Mouse (Mus musculus) CH12.LX (cell line): ENCODE results near the gene Tex14.
A peak's percentile ranks its signal among the peaks of the same experiment; 100 is the strongest.

Source experiments
- CTCF ChIP-seq, 2 experiments: IDR thresholded peaks in 1 of 2; conservative IDR thresholded peaks in 1 of 2; 2 replicates each; pipeline ENCODE4 v1.5.1; 2011 to 2012; ENCODE audit warnings: low read depth in 2 of 2, low read length in 2 of 2, improper control_type of control experiment in 1 of 2, inconsistent platforms in 1 of 2, mild to moderate bottlenecking in 1 of 2, moderate library complexity in 1 of 2
- ELF1 ChIP-seq: IDR thresholded peaks from 2 replicates; pipeline ENCODE4 v1.6.1; 2014; ENCODE audit warnings: low read depth, mild to moderate bottlenecking, inconsistent platforms, low read length, improper control_type of control experiment
- SIN3A ChIP-seq: IDR thresholded peaks from 2 replicates; pipeline ENCODE4 v1.6.1; 2012; ENCODE audit warnings: low read length, improper control_type of control experiment, inconsistent platforms
- USF1 ChIP-seq: IDR thresholded peaks from 2 replicates; pipeline ENCODE4 v1.6.1; 2014; ENCODE audit warnings: low read depth, mild to moderate bottlenecking, inconsistent platforms, low read length, improper control_type of control experiment
- ZC3H11A ChIP-seq: IDR thresholded peaks from 2 replicates; pipeline ENCODE4 v1.6.1; 2012; ENCODE audit warnings: low read depth, mild to moderate bottlenecking, inconsistent platforms, low read length, improper control_type of control experiment
- ZKSCAN1 ChIP-seq: IDR thresholded peaks from 2 replicates; pipeline ENCODE4 v1.6.1; 2012; ENCODE audit warnings: low read depth, inconsistent platforms, low read length, improper control_type of control experiment, borderline replicate concordance

GRCm38 (mm10) chr11:87443373-87443883 is 38.6 kb downstream of the Tex14 start:
- TF ChIP-seq USF1 (peak; percentile 16; the same call in 1 of the 2 replicates), ELF1 (0 out of 2 replicates have a peak, but pooled peaks have one; percentile 47), ZC3H11A (no peak; the same call in 1 of the 2 replicates), CTCF (conservative IDR thresholded peaks at IDR 0.05 in 1 of 2, IDR thresholded peaks at IDR 0.05 in 1 of 2; ENCODE audit: low read depth in 2 of 2, low read length in 2 of 2) (no peak), SIN3A (peak; percentile 66), ZKSCAN1 (no peak)
